17 mouse cellular contexts compared by ENCODE assay signal in the genomic region with DNA sequence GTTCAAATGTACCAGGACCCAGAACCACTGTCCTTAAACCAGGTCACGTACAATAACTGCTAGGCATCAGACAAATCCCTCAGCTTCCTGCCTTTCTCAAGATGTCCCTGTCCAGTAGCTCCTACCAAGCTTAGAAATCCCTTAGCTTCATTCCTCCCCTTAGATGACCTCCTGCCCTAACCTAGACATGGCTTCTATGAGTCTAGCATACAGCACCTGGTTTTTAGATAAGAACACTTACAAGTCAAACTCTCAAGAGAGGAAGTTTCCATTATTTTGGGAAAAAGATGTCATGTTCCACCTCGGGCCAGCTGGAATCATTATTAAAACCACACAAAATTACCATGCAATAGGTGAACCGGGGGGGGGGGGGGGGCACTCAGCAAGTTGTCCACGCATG.
"Had no signal": no experiment of that assay in that cellular context is flagged by ENCODE, and none has a peak within 500 bp of the region (broad histone marks: within the 10 kb centered on the region; RNA-seq: fewer than 3 reads in every experiment).

No protein-coding gene starts in this region.

- H3K36me3 ChIP-seq: lung, embryonic 15.5 days; midbrain, embryonic 13.5 days; midbrain, embryonic 15.5 days; neural tube, embryonic 12.5 days; stomach, embryonic 15.5 days had no signal

- H3K27me3 ChIP-seq: lung, embryonic 15.5 days; megakaryocyte, embryonic 14.5 days; midbrain, embryonic 13.5 days; midbrain, embryonic 15.5 days; neural tube, embryonic 12.5 days; stomach, embryonic 15.5 days had no signal

- H3K4me2 ChIP-seq: lung, embryonic 15.5 days; midbrain, embryonic 11.5 days; midbrain, embryonic 13.5 days; midbrain, embryonic 15.5 days; neural tube, embryonic 12.5 days; stomach, embryonic 15.5 days had no signal

- H3K4me1 ChIP-seq: lung, embryonic 15.5 days; midbrain, embryonic 13.5 days; midbrain, embryonic 15.5 days; neural tube, embryonic 12.5 days had no signal

- H3K9me3 ChIP-seq: lung, embryonic 15.5 days; megakaryocyte, embryonic 14.5 days; midbrain, embryonic 13.5 days; midbrain, embryonic 15.5 days; neural tube, embryonic 12.5 days; stomach, embryonic 15.5 days had no signal

- H3K9ac ChIP-seq: lung, embryonic 15.5 days; midbrain, embryonic 13.5 days; midbrain, embryonic 15.5 days; neural tube, embryonic 12.5 days; stomach, embryonic 15.5 days had no signal

- H3K4me3 ChIP-seq: lung, embryonic 15.5 days; megakaryocyte, embryonic 14.5 days; midbrain, embryonic 13.5 days; midbrain, embryonic 15.5 days; neural tube, embryonic 12.5 days; stomach, embryonic 15.5 days had no signal

- DNase-seq: lung, adult 2 months; lung, postnatal 14 days; lung, postnatal 36 days; right cerebral cortex, postnatal 14 days; thymus, adult 2 months; thymus, postnatal 25 days; thymus, postnatal 4 days had no signal

- ATAC-seq: lung, postnatal 0 days; midbrain, embryonic 13.5 days; midbrain, embryonic 15.5 days had no signal

- H3K27ac ChIP-seq: lung, embryonic 15.5 days; macrophage; midbrain, embryonic 13.5 days; midbrain, embryonic 15.5 days; neural tube, embryonic 12.5 days; stomach, embryonic 15.5 days; stomach, postnatal 0 days had no signal
